Mouse (Mus musculus): ENCODE data around the gene Cenph. TPM values are rescaled to one million over a fixed set of nuclear protein-coding genes. Genes with fewer than 3 reads are reported as not detected.
"Not testable (repeated sequence)": the region's sequence is repeated elsewhere in the genome, so short reads cannot be mapped to it uniquely, and the experiment has no call there.

The Cenph gene
- total RNA-seq, 2 experiments from 2014 or later = 0.20 TPM; not detected in 1

- intact Hi-C loops (cut with DNase I) = no loop called here
- DNase-seq = no peak
These were observed 24.9 kb downstream of the Cenph start for GRCm38 (mm10) chr13:100750799-100751198.

GRCm38 (mm10) chr13:100748638-100749037 lies 27.1 kb downstream of the Cenph start:
- intact Hi-C loops (cut with DNase I) = loop anchor here (10.0 kb wide), 1 partner anchor 76 kb away; no protein-coding TSS in a partner anchor
- no peak for DNase-seq

- intact Hi-C loops (cut with DNase I) = loop anchor here (10.0 kb wide), 1 partner anchor 79 kb away; no protein-coding TSS in a partner anchor
- DNase-seq = no peak
These were observed 29.6 kb downstream of the Cenph start for GRCm38 (mm10) chr13:100746090-100746489.

DNA sequence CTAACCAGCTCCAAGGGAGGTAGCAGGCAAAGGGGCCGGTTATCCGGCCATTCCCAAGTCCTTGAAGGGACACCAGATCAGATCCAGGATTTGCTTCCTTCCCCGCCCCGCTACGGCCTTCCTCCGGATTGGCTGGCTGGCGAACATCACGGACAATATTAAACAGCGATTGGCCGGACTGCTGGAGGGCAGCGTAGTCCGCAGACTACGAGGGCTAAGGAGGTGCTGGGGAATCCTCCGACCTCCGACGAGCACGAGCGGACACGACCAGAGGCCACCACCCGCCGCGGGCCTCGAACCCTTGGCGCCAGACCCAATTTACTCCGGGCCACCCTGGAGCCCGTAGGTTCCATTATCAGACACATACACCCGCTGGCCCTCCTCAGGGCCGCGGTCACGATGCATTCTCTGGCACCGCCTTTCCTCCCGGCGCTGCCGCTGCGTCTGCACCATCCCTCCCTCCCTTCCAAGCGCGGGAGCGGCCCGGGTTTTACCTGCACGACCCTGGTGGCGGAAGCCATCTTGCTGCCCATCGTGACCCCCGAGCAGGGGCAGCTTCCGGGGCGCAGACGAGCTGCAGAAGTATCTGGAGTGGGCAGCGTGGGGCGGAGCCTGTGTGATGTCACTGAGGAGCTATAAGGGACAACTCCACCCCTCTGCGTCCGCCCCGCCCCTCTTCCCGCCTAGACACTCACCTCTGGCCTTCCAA lies 31.5 kb downstream of the Cenph start, which contains the start of gene Mrps36:
Gene Mrps36 (minus strand): TSS at position 624 of the 709 bp plus-strand sequence.
- peak; percentile 84 to 88 for DNase-seq
- intact Hi-C loops (cut with DNase I) = loop anchor here (10.0 kb wide), 1 partner anchor 81 kb away; no protein-coding TSS in a partner anchor

GRCm38 (mm10) chr13:100743346-100744035 lies 32.2 kb downstream of the Cenph start:
- DNase-seq = no peak
- intact Hi-C loops (cut with DNase I) = loop anchor here (10.0 kb wide), 1 partner anchor 81 kb away; no protein-coding TSS in a partner anchor

DNA sequence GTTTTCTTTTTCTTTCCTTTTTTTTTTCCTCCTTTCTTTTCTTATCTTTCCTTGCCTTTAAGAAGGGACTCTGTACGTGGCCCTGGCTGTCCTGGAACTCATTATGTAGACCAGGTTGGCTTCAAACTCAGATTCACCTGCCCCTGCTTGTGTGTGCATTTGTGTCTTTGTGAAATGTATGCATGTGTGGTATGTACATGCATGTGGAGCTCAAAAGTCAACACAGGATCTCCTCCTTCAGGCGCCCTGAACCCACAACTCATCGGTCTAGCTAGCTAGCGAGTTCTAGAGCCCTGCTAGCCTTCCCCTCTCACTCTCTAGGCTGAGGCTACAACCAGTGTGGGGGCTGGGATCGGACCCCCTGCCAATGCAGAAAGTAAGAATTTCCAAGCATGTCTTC lies 32.9 kb downstream of the Cenph start:
- intact Hi-C loops (cut with DNase I) = loop anchor here (10.0 kb wide), 1 partner anchor 82 kb away; no protein-coding TSS in a partner anchor
- no peak for DNase-seq

DNA sequence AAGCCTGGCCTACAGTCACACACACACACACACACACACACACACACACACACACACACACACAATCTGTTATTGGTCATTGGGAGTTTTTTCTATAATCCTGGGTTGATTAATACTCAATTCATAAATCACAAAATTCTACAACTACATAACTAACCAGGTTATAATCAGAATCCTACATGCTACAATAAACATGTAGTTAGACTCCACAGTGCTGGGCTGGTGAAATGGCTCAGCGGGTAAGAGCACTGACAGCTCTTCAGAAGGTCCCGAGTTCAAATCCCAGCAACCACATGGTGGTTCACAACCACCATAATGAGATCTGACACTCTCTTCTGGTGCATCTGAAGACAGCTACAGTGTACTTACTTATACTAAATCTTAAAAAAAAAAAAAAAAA lies 42.9 kb downstream of the Cenph start:
- no peak for DNase-seq
- intact Hi-C loops (cut with DNase I) = loop anchor here (10.0 kb wide), 1 partner anchor 628 kb away; the partner anchor contains the start of genes Bdp1 and Serf1

DNA sequence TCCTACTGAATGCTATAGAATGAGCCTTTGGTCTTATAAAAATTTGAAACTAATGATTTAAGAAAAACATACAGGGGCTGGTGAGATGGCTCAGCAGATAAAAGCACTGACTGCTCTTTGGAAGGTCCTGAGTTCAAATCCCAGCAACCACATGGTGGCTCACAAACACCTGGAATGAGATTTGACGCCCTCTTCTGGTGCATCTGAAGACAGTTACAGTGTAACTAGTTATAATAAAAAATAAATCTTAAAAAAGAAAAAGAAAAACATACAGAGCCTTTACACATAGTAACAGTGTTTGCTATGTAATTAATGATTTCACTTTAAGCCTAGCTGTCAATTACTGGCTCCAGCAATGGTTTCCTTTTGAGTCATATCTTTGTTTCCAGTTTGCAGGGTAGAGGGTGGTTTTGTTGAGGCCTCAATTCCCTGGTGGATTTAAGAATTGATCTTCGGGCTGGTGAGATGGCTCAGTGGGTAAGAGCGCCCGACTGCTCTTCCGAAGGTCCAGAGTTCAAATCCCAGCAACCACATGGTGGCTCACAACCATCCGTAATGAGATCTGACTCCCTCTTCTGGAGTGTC lies 44.1 kb downstream of the Cenph start:
- intact Hi-C loops (cut with DNase I) = loop anchor here (10.0 kb wide), 1 partner anchor 627 kb away; the partner anchor contains the start of genes Bdp1 and Serf1

DNA sequence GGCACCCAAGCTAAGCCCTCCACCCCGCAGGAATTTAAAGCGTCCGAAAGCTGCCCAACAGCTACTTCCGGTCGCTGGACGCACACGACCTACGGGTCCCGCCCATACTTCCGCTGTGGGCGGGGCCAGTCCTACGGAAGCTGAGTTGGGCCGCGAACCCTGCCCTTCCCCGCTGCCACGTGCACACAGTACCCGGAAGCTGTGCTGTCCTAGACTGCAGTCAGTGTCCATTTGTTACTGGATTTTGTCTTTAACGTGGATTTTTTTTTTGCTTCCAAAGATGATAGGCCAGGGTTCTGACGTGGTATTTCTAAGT lies 44.9 kb downstream of the Cenph start, which contains the start of gene Cdk7:
Gene Cdk7 (minus strand): TSS at position 79 of the 316 bp plus-strand sequence.
- DNase-seq = peak; percentile 87 to 89
- intact Hi-C loops (cut with DNase I) = loop anchor here (10.0 kb wide), 1 partner anchor 626 kb away; the partner anchor contains the start of genes Bdp1 and Serf1

More for the DNA sequence above, 44.1 kb downstream of the Cenph start:
- not testable (repeated sequence) for DNase-seq

DNA sequence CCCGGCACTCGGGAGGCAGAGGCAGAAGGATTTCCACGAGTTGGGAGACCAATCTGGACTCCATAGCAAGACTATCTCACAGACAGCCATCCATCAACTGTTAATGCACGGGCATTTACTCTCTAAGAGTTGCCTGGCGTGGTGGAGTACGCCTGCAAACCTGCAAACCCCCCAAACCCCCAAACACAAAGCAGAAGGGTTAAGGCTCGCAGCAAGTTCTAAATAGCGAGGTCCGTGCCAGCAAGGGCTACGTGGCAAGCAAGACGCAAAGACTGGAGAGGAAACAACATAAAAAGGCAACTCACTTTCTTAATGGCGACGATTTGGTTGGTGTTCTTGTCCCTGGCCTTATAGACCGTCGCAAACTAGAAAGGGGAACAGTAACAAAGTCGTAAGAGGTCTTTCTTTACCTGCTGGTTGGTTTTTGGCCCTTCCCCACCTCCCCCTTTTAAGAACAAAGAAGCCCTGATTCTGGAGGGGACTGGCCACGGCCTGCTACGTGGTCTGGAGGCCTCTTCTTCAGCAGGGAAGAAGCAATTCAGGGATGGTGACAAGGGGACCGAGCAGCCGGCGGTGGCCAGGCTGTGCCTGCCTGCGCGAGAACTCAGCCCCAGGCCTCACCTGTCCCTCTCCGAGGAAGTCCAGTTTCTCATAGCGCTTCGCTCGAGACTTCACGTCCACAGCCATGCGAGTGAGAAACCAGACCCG lies 45.4 kb downstream of the Cenph start:
- intact Hi-C loops (cut with DNase I) = loop anchor here (10.0 kb wide), 1 partner anchor 626 kb away; the partner anchor contains the start of genes Bdp1 and Serf1

DNA sequence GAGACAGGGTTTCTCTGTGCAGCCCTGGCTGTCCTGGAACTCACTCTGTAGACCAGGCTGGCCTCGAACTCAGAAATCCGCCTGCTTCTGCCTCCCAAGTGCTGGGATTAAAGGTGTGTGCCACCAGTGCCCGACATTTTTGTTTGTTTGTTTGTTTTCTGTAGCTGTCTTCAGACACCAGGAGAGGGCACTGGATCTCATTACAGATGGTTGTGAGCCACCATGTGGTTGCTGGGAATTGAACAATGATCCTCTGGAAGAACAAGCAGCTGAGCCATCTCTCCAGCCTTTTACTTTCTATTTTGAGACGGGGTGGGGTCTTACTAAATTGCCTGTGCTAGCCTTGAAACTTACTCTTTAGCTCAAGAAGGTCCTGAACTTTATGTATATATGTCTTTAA lies 47.2 kb downstream of the Cenph start:
- intact Hi-C loops (cut with DNase I); DNase-seq: not testable (repeated sequence)

More for the DNA sequence above, 45.4 kb downstream of the Cenph start:
- DNase-seq = no peak

DNA sequence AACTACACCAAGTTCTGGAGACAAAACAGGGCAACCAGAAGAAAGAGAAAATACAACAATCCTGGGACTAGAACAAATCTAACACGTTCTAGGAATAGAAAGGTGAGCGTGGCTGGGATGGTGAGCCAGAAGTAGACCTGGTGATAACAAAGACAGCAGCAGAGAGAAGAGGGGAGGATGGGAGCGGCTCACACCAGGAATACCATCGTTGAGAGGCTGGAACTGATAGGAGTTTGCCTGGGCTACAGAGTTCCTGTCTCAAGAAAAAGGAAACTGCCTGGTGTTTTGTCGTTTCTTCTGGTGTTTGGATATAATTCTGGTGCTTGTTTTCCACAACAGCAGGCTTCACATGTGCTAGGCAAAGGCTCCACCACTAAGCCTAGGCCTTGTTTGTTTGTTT lies 47.6 kb downstream of the Cenph start:
- DNase-seq = no peak
- intact Hi-C loops (cut with DNase I) = no loop called here

GRCm38 (mm10) chr13:100725194-100725593 lies 50.5 kb downstream of the Cenph start:
- no peak for DNase-seq
- intact Hi-C loops (cut with DNase I) = no loop called here

- no peak for DNase-seq
These were observed 51.5 kb downstream of the Cenph start for GRCm38 (mm10) chr13:100724051-100724754.

DNA sequence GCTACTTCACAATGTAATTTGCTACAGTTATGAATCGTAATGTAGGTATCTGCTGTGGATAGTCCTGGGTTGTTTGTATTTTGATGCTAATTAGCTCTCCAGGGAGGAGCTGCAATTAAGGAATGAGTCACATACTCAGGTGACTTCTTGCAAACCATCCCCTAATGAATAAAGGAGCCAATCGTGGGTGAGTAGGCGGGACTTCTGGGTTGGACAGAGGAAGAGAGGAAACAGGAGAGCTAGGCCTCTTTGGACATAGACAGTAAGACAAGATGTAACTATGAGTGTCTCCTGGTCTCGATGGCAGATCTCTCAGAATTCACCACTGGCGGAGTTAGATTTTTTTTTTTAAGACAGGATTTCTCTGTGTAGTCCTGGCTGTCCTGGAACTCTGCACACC lies 54.0 kb downstream of the Cenph start:
- intact Hi-C loops (cut with DNase I) = no loop called here

More at GRCm38 (mm10) chr13:100724051-100724754, 51.5 kb downstream of the Cenph start:
- intact Hi-C loops (cut with DNase I) = no loop called here

GRCm38 (mm10) chr13:100715467-100715866 lies 60.2 kb downstream of the Cenph start:
- no peak for DNase-seq
- intact Hi-C loops (cut with DNase I) = no loop called here

More for the DNA sequence above, 54.0 kb downstream of the Cenph start:
- no peak for DNase-seq
